Mouse (Mus musculus) heart, adult 11 months (tissue): ENCODE data around the gene Gm6460.
"Not testable (repeated sequence)": the region's sequence is repeated elsewhere in the genome, so short reads cannot be mapped to it uniquely, and the experiment has no call there.

Source experiments
- DNase-seq: peaks from one replicate; pipeline ENCODE4 v3.0.0; 2022

Gene Gm6460

GRCm38 (mm10) chr5:11594613-11595012 lies at the start of gene Gm6460:
Gene Gm6460, plus strand, starts transcription at chr5:11594913.
- DNase-seq: not testable (repeated sequence)
